Mouse (Mus musculus) left cerebral cortex, postnatal 14 days (tissue): ENCODE data around the gene Gpr21. TPM values are rescaled to one million over a fixed set of nuclear protein-coding genes. Genes with fewer than 3 reads are reported as not detected.
A peak's percentile ranks its signal among the peaks of the same experiment; 100 is the strongest.
"Not testable (repeated sequence)": the region's sequence is repeated elsewhere in the genome, so short reads cannot be mapped to it uniquely, and the experiment has no call there.

Experiments
- DNase-seq, 2 experiments: peaks; one replicate each; pipeline ENCODE4 v3.0.0; 2021 to 2022; ENCODE audit warnings: low spot score in 2 of 2, mixed read lengths in 1 of 2
- intact Hi-C: fragments of 180-260 bp; cut with DNase I; formaldehyde crosslinking; loops from one replicate; pipeline ENCODE4 v1.15.1; 2025
- long read RNA-seq, 2 experiments: library from polyadenylated mRNA; stranded (forward); transcript quantifications; one replicate each; pipeline ENCODE4 v2.0.0; 2021
- total RNA-seq, 2 experiments: library from RNA; stranded (reverse); gene quantifications; 2 replicates each; pipeline ENCODE4 v1.2.3; 2021

Gene Gpr21
- 10 to 100 TPM in 1 of 2 experiments, 1 to 10 TPM in 1; 9.3 to 10.7 TPM for total RNA-seq
- long read RNA-seq, experiment 1, partial matches to known transcripts = 0 of 4 reads
- long read RNA-seq, experiment 1, other reads (novel, unspliced or antisense) = 0 of 4 reads
- long read RNA-seq, experiment 2, partial matches to known transcripts = 0 of 1 reads
- long read RNA-seq, experiment 2, other reads (novel, unspliced or antisense) = 0 of 1 reads

DNA sequence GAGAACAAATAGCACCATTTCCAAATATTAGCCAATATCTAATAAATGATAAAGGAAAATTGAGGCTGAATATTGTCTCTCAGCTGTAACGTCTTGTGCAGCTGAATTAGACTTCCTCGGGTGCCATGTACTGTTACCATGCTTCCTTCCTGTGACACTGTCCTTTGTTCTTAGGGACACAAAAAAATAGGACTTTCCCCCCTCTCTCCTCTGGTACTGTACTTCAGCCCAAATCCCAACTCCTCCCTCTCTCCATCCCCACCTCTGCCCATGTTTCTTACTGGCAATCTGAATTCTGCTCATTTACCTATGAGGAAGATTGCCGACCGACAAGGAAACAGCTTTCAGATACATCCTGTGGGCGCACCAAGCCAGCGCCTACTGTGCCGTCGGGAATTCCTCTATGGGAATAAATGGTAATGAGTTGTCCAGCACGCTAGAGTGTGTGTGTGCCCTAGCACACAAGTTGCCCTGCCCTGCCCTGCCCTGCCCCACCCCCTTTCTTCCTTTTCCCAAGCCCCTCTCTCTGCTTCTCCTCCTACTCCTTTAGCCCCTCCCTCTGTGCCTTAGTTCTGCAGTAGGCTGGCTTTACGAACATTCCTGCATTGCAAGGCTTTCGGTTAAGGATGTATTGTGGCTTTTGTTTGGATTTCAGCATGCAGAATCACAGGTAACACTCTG is at the start of gene Gpr21:
Gpr21 (plus strand) TSS at position 303 of the 681 bp plus-strand sequence.
- no peak for DNase-seq
- intact Hi-C loops = loop anchor here (5.0 kb wide), 1 partner anchor 256 kb away; no protein-coding TSS in a partner anchor

DNA sequence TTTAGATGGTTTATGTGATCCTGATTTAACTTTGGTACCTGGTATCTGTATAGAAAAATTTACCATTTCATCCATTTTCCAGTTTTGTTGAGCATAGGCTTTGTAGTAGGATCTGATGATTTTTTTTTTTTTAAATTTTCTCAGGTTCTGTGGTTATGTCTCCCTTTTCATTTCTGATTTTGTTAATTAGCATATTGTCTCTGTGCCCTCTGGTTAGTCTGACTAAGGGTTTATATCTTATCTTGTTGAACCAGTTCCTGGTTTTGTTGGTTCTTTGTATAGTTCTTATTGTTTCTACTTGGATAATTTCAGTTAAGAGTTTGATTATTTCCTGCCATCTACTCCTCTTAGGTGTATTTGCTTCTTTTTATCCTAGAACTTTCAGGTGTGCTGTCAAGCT is 36.6 kb upstream of the Gpr21 start:
- intact Hi-C loops = no loop called here
- DNase-seq = no peak

DNA sequence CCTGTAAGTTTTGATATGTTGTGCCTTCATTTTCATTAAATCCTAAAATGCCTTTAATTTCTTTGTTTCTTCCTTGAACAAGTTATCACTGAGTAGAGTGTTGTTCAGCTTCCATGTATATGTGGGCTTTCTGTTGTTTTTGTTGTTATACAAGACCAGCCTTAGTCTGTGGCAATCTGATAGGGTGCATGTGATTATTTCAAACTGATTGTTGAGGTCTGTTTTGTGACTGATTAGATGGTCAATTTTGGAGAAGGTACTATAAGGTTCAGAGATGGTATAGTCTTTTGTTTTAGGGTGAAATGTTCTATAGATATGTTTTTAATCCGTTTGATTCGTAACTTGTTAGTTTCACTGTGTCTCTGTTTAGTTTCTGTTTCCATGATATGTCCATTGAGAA is 36.1 kb upstream of the Gpr21 start:
- no peak for DNase-seq
- intact Hi-C loops = loop anchor here (5.0 kb wide), 2 partner anchors 63 to 98 kb away; no protein-coding TSS in a partner anchor

DNA sequence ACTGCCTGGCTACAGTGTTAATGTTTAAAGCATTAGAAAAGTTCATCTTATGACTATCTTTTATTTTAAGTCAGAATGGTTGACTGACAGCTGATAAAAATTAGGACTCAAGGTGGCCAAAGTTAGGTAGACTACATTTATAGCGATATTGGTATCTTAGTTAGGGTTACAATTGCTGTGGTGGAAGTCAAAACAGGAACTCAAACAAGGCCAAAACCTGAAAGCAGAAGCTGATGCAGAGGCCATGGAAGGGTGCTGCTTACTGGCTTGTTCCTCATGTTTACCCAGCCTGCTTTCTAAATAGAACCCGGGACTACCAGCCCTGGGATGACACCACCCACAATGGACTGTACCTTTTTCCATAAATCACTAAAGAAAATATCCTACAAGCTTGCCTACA is 32.0 kb upstream of the Gpr21 start:
- intact Hi-C loops = loop anchor here (5.0 kb wide), 2 partner anchors 67 to 102 kb away; no protein-coding TSS in a partner anchor
- no peak for DNase-seq

DNA sequence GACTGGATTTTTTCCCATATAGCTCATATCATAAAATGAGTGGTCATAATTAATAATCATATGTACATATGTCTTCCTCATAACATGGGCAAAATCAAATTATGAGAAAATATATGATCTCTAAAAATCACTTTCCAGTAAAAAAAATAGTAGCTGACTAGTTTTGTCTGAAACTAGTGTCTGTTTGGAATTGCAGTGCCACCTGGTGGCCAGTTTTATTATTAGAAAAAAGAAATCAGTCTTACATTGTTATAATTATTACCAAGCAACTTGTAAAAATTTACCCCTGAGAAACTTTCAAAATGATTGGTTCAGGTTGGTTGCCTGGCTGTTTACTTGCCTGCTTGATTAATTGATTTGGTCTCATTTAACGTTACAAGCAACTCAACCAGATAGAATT is 30.8 kb upstream of the Gpr21 start:
- peak; percentile 50 to 55 for DNase-seq
- intact Hi-C loops = no loop called here

DNA sequence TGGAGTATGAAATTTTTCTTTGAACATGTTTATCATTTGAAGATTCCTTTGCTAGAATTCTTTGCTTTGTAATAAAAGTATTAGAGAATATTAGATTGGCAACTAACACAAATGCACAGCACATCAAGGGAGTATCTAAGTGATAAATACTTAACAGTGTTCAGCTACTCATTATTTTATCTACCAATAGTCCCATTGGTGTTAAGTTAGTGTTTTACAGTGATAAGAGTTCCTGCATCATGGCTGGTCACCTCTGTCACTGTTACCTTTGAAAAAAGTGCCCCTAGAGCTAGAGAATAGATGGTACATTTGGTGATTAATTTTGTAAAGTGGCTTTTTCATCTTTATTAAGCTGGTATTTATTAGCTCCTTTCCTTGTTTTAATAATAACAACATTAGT is 29.7 kb upstream of the Gpr21 start:
- DNase-seq = no peak
- intact Hi-C loops = no loop called here

DNA sequence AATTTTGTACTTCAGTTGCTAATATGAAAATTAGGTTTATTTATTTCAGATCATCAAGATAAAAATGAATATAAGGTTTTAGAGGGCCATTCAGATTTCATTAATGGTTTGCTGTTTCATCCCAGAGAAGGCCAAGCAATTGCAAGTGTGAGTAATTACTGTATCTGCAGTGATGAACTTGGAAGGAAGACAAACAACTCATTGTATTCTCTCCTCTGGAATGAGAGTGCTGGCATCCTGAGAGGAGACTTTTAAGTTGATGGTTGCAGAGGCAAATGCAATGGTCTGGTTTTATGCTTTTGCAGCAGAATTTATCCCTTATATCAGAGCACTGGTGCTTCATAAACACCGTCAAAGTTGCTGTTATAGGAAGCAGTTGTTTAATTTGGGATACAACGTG is 27.2 kb upstream of the Gpr21 start:
- no peak for DNase-seq
- intact Hi-C loops = no loop called here

DNA sequence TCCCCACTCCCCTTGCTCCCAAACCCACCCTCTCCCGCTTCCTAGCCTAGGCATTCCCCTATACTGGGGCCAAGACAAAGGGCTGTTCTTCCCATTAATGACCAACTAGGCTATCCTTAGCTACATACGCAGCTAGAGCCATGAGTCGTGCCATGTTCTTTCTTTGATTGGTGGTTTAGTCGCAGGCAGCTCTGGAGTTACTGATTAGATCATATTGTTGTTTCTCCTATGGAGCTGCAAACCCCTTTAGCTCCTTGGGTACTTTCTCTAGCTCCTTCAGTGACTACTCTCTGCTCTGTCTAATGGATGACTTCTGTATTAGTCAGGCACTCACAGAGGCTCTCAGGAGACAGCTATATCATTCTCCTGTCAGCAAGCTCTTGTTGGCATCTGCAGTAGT is 18.8 kb upstream of the Gpr21 start:
- intact Hi-C loops = no loop called here
- no peak for DNase-seq

DNA sequence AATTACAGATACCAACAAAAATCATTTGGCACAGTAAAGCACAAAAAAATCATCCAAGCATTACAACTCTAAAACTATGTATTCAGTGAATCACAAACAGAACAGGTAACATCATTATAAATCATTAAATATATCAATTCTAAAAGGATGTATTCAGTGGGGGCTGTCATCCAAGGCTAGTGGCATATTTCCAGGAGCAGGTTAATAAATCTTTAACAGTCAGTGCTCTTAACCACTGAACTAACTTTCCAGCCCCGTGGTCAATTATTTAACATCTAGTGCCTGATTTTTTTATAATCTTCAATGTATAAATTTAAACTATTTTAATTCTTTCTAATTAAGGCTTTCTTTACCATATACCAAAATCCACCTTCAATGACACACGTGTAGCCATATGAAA is 10.3 kb upstream of the Gpr21 start:
- DNase-seq, intact Hi-C loops: not testable (repeated sequence)

DNA sequence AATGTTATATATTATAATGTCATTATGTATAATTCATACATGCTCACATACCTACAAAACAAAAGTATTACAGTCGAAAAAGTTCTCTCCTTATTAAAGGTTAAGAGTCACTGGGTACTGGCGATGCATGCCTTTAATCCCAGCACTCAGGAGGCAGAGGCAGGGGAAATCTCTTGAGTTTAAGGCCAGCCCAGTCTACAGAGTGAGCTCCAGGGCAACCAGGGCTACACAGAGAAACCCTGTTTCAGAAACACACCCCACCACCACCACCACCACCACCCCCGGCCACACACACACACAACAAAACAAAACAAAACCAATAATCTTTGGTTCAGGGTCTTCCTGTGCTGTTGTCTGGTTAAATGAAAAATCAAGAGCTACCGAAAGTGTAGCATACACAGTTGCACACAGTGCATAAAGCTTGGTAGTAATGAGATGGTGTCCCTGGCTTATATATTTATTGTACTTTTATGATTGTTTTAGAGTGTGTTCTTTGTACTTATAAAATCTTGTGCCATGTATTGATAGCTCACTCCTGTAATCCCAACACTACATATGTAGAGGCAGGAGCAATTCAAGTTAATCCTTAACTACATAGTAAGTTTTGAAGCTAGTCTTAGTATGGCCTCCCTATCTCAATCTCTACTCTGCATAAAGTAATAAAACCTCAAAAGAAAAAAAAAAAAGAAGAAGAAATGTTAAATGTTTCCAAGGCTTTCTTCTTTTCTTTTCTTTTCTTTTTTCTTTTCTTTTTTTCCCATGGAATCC is 4.8 kb upstream of the Gpr21 start:
- DNase-seq = no peak
- intact Hi-C loops = no loop called here

DNA sequence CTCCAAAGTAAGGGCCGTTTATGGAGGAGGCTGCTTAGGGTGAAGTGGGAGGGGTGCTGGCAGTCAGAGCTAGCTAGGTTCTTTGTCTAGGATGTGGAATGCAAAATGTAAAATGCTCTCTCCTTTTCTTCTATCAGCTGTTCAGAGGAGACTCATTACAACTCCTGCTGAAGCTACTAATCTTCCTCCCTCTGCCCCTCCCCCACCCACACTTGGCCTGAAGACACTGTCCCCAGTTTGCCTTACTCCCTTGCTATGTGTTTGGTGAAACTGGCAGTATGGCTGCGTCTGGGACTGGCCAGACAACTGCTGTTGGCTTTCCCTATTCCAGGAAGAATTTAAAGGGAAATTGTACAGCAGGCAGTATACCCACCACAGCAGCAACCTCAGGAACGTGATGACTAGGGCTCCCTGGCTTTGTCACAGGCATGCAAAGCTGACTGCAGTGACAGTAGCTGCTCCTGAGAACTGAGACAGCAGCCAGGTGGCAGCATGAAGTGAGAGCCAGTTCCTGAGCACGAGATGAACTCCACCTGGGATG is 860 bp downstream of the Gpr21 start:
- intact Hi-C loops = loop anchor here (5.0 kb wide), 1 partner anchor 255 kb away; no protein-coding TSS in a partner anchor
- peak; percentile 33 to 37 for DNase-seq

DNA sequence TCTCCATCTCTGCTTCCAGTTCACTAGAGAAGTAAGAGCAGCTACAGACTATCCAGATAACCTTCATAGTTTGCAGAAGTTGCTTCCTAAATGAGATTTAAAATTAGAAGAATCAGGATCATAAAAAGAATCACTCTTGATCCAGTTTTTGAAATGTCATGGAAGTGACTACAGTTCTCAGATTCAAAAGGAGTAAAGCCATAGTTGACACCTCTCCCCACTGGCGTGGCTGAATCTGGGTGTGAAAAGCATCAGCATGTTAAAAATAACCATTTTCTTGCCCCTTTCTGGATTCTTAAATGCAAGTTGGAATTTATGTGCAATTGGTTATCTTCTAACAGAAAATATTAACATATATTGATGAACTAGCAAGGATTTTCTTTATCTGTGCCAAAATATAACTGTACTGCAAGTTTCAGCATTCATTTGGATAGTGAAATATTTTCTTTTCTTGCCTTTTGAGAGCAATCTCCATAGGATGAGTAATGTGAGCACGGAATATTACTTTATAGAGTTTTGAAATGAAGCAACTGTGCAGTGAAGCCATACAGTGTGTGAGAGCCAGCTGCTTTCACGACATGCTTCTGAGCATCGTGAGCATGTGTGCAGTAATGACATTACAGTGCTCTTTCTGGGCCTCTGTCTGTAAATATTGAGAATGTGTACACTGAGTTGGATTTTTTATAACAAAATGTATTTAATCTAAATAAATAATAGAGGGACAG is 2.6 kb downstream of the Gpr21 start:
- no peak for DNase-seq
- intact Hi-C loops = loop anchor here (5.0 kb wide), 1 partner anchor 254 kb away; no protein-coding TSS in a partner anchor

DNA sequence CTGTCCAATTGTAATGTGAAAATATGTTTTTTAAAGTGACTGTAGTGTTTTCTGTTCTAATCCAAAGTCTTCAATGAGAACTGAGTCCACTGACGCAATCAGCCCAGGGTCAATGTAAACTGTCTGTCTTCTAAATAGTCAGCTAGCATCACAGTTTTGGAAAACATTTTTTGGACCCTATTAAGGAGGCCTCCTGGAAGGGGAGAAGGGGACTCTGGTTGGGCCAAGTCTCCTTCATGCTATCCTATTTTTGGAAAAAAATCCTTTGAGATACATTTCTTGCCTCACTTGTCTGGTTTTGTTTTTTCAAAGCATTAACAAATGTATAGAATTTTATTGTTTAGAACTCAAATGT is 3.1 kb downstream of the Gpr21 start:
- intact Hi-C loops = loop anchor here (5.0 kb wide), 1 partner anchor 253 kb away; no protein-coding TSS in a partner anchor
- no peak for DNase-seq

DNA sequence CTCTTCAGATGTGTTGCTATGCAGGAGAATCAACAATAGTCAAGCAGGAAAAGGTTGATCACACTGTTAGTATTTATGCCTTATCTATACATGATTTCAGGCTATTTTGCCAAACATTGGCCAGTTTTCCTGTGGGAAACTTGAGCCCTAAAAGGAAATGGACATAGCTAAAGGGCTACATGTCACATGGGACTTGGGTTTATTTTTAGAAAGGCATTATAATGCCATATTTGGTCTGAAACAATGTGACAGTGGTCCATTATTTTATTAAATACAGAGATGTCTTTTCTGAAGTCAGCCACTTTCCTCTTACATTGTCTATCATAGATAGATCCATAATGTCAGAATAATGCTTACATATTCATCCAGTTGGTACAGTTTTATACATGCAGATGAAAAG is 11.5 kb downstream of the Gpr21 start:
- intact Hi-C loops = no loop called here
- DNase-seq = no peak

DNA sequence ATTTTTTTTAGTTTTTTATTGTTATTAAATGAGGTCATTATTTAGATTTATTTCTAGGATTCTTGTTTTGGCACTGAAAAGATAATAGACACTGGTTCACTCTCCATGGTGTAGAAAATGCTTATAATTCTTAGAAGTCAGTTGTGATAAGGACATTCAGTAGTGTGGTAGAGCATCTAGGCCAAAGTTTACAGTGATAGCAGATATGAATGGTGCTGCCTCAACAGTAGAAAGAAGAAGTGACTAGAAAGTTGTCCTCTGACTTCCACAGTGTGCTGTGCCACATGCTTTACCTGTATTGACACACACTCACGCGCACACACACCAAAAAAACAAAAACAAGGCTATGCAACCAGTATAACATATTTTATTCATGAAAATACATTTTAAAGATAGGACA is 13.3 kb downstream of the Gpr21 start:
- intact Hi-C loops = no loop called here
- DNase-seq = no peak

DNA sequence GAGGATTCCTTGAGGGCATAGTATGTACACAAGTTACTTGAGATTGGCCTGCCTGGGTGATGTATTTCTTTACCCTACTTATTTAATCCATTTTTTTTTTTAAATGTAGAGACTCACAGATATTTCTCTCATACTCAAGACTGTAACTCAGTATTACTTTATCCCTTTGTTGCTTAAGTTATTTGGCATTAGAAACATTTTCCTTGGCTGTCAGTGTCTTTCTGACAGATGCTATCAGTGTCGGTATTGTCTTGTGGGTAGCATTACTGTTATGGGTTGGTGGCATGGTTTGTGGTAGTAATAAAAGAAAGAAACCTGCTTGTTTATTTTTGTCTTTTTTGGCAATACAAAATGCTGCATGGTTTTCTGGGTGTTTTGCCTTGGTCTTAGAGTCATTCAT is 14.6 kb downstream of the Gpr21 start:
- intact Hi-C loops = no loop called here
- no peak for DNase-seq

DNA sequence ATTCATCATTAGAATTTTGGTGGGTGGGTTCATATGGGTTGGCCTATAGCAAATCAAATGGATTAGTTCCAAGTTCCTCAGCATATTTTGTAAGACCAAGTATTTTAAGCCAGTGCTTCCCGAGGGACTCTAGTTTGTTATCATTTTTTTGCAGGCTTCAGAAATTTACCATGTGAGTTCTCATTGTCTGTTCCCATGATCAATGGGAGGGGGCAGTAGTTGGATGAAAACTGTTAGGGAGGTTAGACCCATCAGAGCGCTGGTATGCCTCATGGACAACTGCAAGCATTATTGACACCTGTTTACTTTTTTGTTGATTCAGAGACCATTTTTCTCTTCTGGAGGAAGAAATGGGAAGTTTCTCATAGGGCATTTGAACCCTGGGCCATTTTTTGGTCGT is 15.5 kb downstream of the Gpr21 start:
- DNase-seq = no peak
- intact Hi-C loops = no loop called here

DNA sequence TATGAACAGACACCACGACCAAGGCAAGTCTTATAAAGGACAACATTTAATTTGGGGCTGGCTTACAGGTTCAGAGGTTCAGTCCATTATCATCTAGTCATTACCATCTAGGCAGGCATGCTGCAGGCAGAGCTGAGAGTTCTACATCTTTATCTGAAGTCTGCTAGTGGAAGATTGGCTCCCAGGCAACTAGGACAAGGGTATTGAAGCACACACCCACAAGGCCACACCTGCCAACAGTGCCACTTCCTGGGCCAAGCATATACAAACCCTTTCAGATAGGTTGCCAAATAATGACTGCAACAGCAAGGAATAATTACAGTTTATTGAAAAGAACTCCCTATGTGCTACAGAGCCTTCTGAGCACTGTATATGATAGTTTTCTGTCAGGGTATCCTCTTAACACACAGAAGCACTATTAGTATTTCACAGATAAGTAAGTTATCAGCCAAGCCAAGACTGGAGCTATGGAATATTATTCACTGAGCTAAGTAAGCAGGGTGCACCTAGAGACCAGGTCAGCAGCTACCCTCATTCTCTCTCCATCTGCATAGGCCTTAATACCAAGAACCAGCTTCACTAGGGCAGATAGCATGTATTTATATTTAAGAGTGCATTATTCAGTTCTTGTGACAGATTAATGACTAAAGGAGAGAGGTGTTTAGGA is 33.3 kb downstream of the Gpr21 start:
- no peak for DNase-seq
- intact Hi-C loops = no loop called here

DNA sequence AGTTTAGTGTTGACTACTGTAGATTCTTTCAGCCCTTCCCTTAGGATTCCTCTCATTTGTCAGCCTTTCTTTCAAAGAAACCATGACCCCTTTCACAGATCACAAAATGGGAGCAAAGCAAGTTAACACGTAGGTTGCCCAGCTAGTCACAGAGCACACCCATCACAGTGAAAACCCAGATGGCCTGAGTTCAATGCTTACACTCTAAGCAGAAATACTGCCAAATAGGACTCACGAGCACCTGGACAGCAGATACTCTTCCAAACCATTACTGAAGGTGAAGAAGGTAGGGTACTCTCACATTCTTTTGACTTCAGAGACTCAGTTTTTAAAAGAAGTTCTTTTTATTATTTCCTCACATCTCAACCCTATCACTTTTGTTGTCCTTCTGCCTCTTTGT is 40.2 kb downstream of the Gpr21 start:
- no peak for DNase-seq

More for the DNA sequence above, 40.2 kb downstream of the Gpr21 start:
- intact Hi-C loops = no loop called here
